Mouse (Mus musculus): Measurements from ENCODE around the gene Nudt4.
"Not testable (repeated sequence)": the region's sequence is repeated elsewhere in the genome, so short reads cannot be mapped to it uniquely, and the experiment has no call there.

The Nudt4 gene

GRCm38 (mm10) chr10:95567550-95567949, 3.6 kb upstream of the Nudt4 start:
- DNase-seq (ENCODE audit: low spot score in 2 of 2) = no peak

- no peak for DNase-seq (ENCODE audit: low spot score in 2 of 2)
Measured at GRCm38 (mm10) chr10:95566786-95567185, 2.8 kb upstream of the Nudt4 start.

- DNase-seq (ENCODE audit: low spot score in 2 of 2) = no peak
Measured at GRCm38 (mm10) chr10:95565156-95565854, 1.4 kb upstream of the Nudt4 start.

GRCm38 (mm10) chr10:95562859-95563841, 796 bp downstream of the Nudt4 start:
- DNase-seq (ENCODE audit: low spot score in 2 of 2) = no peak

DNA sequence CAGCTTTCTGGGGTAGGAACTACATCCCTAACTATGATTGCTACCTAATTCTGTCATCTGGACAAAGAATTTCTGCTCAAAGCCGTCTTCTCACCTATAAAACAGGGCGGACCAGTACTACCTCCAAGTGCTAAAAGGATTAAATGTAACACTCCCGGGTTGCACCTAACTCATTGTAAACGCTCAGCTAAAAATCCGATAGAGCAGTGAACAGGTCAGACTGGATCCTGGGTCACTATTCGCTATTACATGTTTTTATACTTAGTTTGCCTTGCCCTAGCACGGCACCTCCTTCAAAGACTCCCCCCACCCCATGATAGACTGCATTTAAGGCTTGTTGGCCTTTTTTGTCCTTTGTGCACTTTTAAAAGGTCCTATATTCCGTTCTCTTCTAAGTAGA, 1.6 kb downstream of the Nudt4 start:
- DNase-seq (ENCODE audit: low spot score in 2 of 2) = no peak

GRCm38 (mm10) chr10:95561616-95562015, 2.3 kb downstream of the Nudt4 start:
- no peak for DNase-seq (ENCODE audit: low spot score in 2 of 2)

DNA sequence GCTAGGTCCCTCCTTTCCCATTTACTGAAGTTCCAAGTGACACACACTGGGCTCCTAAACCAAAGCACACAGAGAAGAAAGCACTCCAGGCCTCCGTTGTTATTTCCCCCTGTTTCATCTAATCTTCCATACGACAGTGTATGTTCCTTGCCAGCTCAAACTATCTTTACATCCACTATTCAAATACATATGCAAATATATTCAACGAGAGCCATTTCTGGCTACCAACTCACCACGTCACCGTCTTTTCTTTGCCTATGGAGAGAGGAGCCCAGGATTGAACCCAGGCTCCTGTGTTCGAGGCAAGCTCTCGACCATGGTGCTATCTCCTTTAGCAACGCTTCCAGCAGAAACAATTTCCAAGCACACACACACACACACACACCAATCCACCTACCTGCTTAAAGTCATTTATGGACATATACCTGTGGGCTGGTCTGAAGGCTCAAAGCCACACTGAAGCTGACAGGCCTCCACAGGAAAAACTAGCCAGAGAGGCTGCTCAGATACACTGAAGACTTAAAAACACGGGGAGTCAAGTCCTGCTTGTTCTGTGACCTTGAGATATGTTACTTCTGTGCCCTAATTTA, 3.5 kb downstream of the Nudt4 start:
- no peak for DNase-seq (ENCODE audit: low spot score in 2 of 2)

GRCm38 (mm10) chr10:95559426-95559825, 4.5 kb downstream of the Nudt4 start:
- no peak for DNase-seq (ENCODE audit: low spot score in 2 of 2)

- DNase-seq (ENCODE audit: low spot score in 2 of 2) = no peak
Measured at GRCm38 (mm10) chr10:95557337-95557828, 6.6 kb downstream of the Nudt4 start.

DNA sequence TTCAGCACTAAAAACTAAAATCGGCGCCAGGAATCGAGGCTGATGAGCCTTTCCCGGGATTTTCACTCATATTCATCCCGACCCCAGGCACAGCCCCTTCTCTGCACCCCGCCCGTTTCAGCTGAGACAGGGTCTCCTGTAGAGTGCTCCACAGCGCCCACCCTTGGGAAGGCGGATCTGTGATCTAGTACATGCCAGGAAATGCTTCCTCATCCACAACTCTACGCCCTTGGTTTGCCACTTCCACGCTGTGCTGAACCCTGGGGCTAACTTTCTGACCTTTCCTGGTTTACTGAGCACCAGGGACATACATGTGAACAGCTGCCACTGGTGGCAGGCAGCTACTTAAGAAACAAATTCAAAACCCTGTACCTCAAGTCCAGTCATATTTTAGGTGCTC, 8.1 kb downstream of the Nudt4 start:
- DNase-seq (ENCODE audit: low spot score in 2 of 2) = no peak

DNA sequence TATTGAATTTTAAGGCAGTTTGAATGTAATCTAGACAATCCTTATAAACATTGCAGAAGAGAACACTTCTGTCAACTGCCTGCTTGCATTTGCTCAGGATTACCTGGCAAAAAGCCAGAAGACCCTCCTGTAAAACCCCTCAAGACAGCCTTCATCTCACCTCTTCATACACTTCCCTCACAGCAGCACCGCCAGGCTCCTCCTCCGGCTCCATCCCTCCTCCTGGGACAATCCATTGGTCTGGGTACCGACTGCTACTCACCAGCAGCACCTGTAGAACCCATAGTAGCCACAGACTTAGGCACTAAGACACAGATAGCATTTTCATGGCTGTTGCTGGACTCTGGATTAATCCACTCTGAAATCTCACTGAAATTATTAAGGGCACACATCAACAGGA, 11.6 kb downstream of the Nudt4 start:
- no peak for DNase-seq (ENCODE audit: low spot score in 2 of 2)

- DNase-seq (ENCODE audit: low spot score in 2 of 2) = no peak
Measured at GRCm38 (mm10) chr10:95551752-95552151, 12.2 kb downstream of the Nudt4 start.

GRCm38 (mm10) chr10:95550506-95550905, 13.4 kb downstream of the Nudt4 start:
- no peak for DNase-seq (ENCODE audit: low spot score in 2 of 2)

GRCm38 (mm10) chr10:95549080-95549479, 14.9 kb downstream of the Nudt4 start:
- DNase-seq (ENCODE audit: low spot score in 2 of 2) = not testable (repeated sequence)

- DNase-seq (ENCODE audit: low spot score in 2 of 2) = no peak
Measured at GRCm38 (mm10) chr10:95548154-95548826, 15.7 kb downstream of the Nudt4 start.

- no peak for DNase-seq (ENCODE audit: low spot score in 2 of 2)
Measured at GRCm38 (mm10) chr10:95546178-95546577, 17.8 kb downstream of the Nudt4 start.

DNA sequence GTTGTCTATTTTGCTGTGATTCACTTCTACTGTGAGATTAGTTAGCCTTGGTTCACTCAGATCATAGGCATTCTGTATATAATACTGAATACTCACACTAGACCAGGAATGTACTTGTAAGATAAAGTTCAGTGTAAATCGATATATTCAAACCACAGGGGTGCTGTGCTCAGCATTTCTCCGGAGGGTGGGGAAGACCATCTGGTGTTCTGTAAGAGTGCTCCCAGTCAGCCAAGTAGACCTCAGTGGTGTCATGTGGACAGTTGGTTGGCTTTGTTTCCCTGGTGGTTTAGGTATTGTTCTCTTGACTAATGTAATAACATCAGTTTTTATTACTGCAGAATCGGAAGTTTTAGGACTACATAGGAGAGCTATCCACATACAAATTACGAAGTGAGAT, 18.9 kb downstream of the Nudt4 start:
- DNase-seq (ENCODE audit: low spot score in 2 of 2) = no peak

GRCm38 (mm10) chr10:95544651-95545050, 19.3 kb downstream of the Nudt4 start:
- no peak for DNase-seq (ENCODE audit: low spot score in 2 of 2)

- DNase-seq (ENCODE audit: low spot score in 2 of 2) = no peak
Measured at GRCm38 (mm10) chr10:95544004-95544403, 19.9 kb downstream of the Nudt4 start.

- DNase-seq (ENCODE audit: low spot score in 2 of 2) = no peak
Measured at GRCm38 (mm10) chr10:95543377-95543776, 20.6 kb downstream of the Nudt4 start.

DNA sequence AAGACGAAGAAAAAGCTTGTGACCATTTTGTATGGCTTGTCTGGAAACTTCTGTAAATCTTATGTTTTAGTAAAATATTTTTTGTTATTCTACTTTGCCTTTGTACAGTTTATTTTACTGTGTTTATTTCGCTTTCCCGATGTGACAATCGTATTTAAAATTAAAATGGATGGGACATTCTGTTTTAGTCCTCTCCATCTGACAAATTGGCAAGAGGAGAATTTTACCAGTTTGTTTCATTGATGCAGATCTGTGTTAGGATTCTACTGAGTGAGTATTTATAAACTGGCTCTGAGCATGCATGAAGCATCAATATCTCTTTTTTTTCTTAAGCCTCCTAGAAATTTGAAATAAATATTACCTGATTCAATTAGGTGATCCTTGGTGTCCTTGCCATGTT, 21.0 kb downstream of the Nudt4 start:
- no peak for DNase-seq (ENCODE audit: low spot score in 2 of 2)

DNA sequence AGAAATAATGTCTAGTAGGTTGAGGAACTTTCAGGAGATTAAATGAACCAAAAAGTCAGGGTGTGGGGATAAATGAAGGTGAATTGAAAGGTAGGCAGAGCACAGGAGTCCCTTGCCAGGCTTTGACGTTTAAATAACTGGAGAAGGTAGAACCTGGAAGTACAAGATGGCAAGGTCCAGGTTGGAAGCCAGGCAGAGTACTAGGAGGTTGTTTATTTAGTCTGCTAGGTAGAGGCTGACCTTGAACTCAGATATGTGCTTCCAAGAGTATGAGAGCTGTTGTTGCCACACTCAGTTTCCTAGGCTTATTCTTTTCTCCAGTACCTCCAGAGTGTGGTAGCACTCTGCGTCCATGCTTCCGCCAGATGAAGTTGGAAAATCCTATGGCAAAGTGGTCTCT, 24.1 kb downstream of the Nudt4 start:
- DNase-seq (ENCODE audit: low spot score in 2 of 2) = no peak
